Mouse (Mus musculus): Measurements from ENCODE around the gene Baz2a. TPM values are rescaled to one million over a fixed set of nuclear protein-coding genes. Genes with fewer than 3 reads are reported as not detected.
"Not testable (repeated sequence)": the region's sequence is repeated elsewhere in the genome, so short reads cannot be mapped to it uniquely, and the experiment has no call there.

Gene Baz2a
- total RNA-seq, 1 experiment from 2014 or later: 23.1 TPM

DNA sequence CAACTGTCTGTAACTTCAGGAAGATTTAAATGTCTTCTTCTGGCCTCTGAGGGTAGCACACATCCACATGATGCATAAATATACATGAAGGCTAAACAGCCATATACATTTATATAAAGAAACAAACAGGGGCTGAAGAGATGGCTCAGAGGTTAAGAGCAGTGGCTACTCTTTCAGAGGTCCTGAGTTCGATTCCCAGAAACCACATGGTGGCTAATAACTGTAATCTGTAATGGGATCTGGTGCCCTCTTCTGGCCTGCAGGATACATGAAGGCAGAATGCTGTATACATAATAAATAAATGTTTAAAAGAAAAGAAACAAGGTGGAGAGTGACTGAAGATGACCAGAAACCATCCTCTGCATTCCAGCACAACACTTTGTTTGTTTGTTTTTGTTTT is 10.9 kb upstream of the Baz2a start:
- ATAC-seq (replicated peaks; ENCODE audit: low read depth, poor library complexity, severe bottlenecking): no peak

DNA sequence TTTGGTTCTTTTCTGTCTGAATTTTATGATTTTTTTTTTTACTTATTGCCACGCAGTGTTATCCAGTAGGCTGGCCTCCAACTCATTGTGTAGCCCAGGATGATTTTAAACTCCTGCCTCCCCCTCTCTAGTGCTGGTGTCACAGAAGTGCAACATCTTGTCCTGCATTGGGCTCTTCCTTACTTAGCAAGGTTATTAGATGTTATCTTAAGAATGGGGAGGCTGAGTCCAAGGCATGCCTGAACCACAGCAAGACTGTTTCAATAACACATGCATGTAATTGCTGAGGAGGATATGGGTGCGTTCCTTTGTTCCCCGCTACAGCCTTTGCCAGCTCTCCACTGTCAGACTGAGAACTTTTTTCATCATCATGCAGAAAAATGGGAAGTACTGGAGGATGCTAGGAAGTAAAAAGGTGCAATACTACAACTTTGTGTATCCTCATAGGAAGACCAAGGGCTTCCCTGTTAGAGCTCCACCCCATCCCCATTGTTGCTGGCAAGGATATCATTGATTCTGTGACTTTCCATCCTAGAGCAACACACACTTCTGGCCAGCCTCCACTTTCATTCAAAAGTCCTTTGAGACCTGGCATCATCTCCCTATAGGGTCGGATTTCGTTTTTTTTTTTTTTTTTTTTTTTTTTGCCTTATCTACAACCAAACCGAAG is 9.4 kb upstream of the Baz2a start:
- ATAC-seq (replicated peaks; ENCODE audit: low read depth, poor library complexity, severe bottlenecking): 0 out of 2 replicates have a peak, but pooled peaks have one; percentile 4

DNA sequence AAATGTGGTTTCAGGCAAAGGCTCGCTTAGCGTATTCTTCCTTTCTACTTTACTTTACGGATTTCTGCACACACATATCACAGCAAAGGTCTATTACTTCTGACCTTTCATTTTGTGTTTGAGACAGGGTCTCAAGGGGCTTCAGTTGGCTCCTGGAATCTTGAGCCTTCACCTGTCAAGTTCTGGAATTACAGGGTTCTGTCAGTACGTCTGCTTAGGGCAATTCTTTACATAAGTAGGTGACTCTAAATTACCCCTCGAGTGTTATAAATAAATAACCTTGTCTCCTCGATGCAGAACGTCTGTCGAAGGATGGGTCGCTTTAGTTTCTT is 8.9 kb upstream of the Baz2a start:
- no peak for ATAC-seq (replicated peaks; ENCODE audit: low read depth, poor library complexity, severe bottlenecking)

DNA sequence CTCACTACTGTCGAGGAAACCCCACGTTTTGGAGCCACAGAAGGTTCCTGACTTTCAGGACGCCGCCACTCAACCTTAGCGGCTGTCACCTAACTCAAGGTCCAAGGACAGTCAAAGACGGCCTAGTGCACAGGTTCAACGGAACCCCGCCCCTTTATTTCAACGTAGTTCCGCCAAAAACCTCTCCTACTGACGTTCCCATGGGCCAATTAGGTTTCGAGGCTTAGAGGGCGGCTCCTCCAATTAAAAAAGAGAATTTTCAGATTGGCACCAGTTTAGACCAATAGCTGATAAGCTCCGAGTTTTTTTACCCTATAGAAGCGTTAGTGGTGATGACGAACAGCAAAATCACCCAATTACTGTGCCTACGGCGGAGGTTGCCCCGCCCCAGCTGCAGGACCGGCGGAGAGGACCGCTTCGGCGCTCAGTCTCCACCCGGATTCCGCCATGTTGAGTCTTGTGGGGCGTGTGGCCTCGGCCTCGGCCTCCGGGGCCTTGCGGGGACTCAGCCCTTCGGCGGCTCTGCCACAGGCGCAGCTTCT is 8.4 kb upstream of the Baz2a start, which contains the start of gene Atp5b:
Gene Atp5b (plus strand): TSS at position 394 of the 542 bp plus-strand sequence.
- peak; percentile 94 for ATAC-seq (replicated peaks; ENCODE audit: low read depth, poor library complexity, severe bottlenecking)

DNA sequence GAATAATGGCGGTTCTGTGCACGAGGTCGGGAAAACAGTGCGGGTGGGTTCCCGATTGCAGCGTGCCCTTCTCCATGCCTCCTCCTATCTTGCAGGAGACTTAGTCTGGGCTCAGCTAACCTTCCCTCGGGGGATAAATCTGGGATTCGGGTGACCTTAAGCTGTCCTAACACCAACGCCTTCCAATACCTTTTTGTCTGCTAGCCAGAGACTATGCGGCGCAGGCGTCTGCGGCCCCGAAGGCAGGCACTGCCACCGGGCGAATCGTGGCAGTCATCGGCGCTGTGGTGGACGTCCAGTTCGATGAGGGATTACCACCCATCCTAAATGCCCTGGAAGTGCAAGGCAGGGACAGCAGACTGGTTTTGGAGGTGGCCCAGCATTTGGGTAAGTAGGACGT is 7.7 kb upstream of the Baz2a start:
- no peak for ATAC-seq (replicated peaks; ENCODE audit: low read depth, poor library complexity, severe bottlenecking)

DNA sequence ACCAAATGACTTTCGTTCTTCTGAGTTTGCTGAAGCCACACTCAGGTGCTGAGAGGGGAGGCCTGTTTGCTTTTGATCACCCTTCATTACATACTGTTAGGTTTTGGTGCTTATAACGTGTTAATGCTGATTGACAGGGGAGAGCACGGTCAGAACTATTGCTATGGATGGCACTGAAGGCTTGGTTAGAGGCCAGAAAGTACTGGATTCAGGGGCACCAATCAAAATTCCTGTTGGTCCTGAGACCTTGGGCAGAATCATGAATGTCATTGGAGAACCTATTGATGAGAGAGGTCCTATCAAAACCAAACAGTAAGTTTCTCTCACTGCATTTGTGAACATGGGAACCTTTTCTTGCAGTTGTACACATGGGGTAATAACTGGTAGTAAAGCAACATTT is 7.2 kb upstream of the Baz2a start:
- ATAC-seq (replicated peaks; ENCODE audit: low read depth, poor library complexity, severe bottlenecking): no peak

DNA sequence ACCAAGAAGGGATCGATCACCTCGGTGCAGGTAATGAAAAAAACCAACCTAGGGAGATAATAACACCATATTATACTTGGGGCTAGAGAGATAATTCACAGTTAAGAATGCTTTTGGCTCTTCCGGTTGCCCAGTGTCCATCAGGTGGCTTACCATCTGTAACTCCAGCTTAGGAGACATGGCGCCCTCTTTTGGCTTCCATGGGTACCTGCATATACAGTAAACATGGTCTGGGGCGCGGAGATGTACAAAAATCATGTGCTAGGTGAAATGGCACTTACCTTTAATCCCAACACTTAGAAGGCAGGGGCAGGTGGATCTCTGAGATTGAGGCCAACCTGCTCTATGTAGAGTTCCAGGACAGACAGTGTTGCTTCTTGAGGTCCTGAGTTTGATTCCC is 5.0 kb upstream of the Baz2a start:
- no peak for ATAC-seq (replicated peaks; ENCODE audit: low read depth, poor library complexity, severe bottlenecking)

DNA sequence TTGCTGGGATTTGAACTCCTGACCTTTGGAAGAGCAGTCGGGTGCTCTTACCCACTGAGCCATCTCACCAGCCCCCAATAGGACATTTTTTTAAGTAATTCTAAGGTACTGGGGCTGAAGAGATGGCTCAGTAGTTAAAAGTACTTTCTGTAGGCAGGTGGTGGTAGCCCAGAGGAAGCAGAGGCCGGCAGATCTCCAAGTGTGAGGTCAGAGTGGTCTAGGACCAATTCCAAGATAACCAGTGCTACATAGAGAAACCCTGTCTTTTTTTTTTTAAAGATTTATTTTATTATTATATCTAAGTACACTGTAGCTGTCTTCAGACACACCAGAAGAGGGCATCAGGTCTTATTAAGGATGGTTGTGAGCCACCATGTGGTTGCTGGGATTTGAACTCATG is 4.2 kb upstream of the Baz2a start:
- not testable (repeated sequence) for ATAC-seq (replicated peaks; ENCODE audit: low read depth, poor library complexity, severe bottlenecking)

DNA sequence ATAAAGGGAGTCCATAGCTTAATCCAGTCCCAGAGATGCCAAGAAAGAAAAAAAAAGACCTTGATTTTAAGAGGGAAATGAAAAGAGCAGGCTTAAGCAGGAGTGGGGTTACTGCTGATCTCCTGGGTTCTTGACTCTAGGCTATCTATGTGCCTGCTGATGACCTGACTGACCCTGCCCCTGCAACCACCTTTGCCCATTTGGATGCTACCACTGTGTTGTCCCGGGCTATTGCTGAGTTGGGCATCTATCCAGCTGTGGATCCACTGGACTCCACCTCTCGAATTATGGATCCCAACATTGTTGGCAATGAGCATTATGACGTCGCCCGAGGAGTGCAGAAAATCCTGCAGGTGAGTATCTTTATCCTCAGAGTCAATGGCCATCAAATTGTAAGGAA is 3.2 kb upstream of the Baz2a start:
- ATAC-seq (replicated peaks; ENCODE audit: low read depth, poor library complexity, severe bottlenecking): no peak

DNA sequence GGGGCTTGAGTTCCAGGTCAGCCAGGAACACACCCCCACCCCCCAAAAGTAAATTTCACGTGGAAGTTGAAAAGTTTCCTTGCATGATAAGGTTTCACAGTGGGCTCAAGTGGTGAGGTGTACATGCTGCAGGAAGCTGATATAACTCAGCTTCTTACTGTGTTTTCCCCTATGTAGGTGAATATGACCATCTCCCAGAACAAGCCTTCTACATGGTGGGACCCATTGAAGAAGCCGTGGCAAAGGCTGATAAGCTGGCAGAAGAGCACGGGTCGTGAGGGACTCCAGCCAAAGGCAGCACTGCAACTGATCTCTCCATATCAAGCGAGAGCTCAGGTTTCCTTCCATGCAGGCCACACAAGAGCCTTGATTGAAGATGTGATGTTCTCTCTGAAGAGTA is 1.5 kb upstream of the Baz2a start:
- ATAC-seq (replicated peaks; ENCODE audit: low read depth, poor library complexity, severe bottlenecking): no peak

DNA sequence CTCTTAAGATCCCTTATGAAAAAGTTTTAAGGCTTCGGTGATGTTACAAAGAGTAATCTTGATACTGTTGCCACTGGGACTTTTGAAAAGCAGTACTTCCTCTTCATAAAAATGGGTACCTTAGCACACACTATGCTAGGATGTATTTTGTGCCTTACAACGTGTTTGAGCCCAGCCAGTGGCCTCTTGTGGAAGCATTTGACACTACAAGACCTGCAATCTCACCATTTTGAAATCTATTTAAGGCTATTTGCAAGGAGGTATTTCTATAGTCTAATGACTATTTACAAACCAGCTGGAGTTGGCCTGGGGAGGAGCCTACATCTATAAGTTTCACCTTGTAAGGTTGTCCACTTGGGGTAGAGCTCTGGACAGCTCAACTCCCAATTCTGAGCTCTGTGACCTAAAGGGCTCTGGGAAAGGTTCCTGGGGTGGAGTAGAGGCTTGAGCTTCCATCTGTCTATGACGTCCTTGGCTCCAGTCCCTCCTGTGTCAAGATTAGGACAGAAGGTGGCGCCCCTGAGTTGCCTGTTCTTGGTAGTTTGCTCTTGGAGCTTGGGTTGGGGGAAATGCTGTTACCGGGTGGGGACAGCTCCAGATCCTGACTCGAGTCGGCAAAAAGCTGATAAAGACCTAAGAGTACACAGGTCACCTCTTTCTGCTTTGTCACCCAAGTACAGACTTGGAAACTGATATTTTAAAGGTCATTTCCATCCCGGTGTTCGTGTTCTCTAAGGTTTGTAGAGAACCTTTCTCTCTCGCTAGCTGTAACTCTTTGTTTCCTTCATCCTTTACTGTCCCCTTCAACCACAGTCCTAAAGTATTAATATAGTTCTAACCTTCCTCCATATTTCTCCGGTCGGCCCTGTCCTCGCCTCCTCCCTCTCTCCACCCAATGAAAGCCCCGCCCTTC is 470 bp upstream of the Baz2a start:
- ATAC-seq (replicated peaks; ENCODE audit: low read depth, poor library complexity, severe bottlenecking): peak; percentile 46

DNA sequence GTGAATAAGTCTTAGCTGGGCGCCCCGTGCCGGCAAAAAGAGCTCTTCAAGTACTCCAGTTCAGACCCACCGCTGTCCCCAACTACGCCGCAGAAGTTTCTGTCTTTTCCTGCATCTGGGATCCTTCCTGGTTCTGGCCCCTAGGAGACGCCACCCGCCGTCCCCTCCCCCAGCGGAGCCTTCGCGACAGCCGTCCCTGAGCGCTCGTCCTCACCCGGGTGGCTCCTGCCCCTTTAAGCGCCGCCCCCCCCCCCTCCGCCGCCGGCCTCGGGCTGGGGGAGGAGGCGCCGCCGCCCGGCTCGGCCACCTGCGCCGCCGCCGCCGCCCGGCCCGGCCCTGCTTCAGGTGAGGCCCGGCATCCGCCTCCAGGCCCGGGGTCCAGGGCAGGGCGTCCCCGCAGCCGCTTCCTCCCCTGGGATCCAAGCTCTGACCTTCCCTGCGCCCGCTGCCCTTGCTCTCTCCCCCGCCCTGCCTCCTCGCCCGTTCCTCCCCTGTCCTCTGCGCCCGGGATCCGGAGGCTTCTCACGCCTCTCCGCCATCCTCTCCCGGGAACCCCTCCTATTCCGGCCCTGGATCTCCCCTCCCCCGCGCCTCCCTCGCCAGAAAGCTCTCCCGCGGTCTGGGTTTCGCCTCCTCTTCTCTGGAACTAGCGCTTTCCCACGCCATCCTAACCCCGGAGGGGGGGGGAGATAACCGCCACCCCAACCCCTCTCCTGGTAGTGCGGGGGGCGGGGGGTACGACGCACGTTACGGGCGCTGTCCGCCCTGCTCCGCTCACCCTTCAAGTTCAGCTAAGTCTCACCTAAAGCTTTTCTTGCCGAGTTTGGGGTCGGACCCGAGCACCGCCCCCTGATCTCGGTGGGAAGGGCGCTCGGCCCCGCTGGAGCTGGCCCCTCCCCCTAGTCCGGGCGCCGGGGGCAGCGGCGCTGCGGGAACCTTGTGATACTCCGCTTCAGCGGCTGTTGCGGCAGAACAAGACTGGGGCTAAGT is 1.4 kb downstream of the Baz2a start:
- ATAC-seq (replicated peaks; ENCODE audit: low read depth, poor library complexity, severe bottlenecking): peak; percentile 8; the same call in 1 of the 2 replicates

DNA sequence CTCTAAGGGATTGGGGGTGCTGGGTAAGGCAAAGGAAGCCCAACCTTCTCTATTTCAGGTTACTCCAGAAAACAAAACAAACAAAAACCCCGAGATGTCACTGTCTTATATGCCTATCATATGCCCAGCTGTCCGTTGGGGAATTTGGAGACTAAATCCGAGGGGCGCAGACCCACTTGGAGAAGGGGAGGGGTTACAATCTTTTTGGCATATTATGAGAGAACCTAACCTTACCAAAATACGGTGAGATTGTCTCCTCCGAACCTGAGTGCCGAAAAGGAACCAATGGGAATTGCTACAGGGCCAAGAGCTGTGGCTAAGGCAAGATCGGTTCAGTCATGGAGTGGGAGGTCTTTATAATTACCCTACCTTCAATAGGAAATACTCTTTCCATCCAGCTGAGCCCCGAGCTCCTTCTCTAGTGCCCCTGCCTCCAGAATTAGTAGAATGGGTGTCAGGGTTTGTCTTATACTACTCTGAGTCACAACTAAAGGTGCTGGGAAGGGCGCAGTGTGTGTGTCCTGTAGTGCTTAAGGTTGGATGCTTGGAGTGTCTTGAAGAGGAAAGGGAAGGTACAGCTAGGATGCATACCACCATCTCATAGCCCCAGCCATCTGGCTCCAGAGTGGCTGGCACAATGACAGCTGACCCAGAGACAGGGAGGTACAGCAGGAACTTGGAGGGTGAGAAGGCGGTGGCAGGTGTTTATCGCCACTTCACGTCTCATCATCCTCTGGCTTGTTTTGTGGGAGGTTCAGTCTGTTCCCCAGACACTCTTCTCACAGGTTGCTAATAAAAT is 2.3 kb downstream of the Baz2a start:
- no peak for ATAC-seq (replicated peaks; ENCODE audit: low read depth, poor library complexity, severe bottlenecking)

DNA sequence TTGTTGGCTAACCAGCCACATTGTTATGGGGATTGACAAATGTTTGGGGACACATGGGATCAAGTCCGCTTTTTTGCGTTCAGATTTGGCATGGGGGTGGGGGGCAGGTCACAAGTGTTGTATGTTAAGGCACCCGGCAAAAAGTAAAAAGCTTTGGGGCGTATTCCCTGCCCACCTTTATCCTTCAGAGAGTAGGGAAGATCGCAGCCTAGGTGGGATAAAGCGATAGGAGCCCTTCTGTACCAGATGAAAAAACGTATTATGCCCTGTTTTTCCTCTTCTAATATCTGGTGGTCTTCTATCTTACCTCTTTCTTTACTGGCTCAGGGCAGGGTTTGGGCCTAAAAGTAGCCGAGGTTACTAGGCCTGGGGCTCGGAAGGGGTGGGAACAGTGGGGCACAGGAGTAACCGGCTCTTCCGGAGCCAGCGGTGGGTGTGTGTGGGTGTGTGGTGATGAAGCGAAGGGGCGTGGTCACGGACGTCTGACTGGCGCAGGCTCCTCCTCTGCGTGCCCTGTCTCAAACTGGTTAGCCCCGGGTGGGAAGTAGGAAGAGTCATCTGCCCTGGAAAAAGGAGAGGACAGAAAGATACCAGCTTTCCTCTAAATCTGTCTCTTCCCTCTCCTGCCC is 3.1 kb downstream of the Baz2a start:
- ATAC-seq (replicated peaks; ENCODE audit: low read depth, poor library complexity, severe bottlenecking): peak; percentile 59

DNA sequence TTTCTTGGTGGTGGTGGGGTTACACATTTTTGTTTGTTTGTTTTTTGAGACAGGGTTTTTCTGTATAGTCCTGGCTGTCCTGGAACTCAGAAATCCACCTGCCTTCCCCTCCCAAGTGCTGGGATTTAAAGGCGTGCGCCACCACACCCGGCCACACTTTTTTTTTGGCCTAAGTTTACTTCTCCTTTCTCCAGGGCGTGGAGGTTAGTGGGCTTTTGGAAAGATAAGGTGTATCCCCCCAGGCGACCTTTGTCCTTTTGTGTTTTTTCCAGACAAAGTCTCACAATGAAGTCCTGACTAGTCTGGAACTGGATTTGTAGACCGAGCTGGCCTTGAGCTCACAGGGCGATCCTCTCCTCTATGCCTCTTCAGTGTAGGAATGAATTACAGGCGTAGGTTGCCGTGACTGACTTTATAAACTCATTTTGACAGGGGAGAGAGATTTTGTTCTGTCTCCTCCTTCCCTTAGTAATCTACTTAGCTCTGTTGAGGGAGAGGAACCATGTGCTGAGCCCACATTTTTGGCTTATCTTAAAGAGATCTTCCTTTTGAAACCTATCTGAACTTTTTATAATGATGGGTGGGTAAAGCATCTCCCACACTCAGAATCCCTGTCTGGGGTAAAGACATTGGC is 3.7 kb downstream of the Baz2a start:
- no peak for ATAC-seq (replicated peaks; ENCODE audit: low read depth, poor library complexity, severe bottlenecking)

DNA sequence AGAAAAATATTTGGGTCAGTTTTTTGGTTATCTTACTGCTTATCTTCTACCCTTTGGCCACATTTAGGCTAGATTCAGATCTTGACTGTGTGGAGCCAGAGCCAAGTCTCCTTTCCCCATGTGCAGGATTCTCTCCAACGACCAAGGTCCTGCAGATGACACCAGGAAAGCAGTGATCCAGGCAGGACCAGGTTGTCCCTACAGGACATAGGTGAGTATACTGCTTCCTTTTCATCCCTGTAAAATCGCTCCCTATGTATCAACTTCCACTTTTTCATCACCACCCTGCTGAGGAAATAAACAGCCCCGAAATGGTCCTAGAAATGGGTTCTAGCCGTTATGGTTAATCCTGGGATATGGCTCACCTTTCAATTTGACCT is 4.9 kb downstream of the Baz2a start:
- no peak for ATAC-seq (replicated peaks; ENCODE audit: low read depth, poor library complexity, severe bottlenecking)

DNA sequence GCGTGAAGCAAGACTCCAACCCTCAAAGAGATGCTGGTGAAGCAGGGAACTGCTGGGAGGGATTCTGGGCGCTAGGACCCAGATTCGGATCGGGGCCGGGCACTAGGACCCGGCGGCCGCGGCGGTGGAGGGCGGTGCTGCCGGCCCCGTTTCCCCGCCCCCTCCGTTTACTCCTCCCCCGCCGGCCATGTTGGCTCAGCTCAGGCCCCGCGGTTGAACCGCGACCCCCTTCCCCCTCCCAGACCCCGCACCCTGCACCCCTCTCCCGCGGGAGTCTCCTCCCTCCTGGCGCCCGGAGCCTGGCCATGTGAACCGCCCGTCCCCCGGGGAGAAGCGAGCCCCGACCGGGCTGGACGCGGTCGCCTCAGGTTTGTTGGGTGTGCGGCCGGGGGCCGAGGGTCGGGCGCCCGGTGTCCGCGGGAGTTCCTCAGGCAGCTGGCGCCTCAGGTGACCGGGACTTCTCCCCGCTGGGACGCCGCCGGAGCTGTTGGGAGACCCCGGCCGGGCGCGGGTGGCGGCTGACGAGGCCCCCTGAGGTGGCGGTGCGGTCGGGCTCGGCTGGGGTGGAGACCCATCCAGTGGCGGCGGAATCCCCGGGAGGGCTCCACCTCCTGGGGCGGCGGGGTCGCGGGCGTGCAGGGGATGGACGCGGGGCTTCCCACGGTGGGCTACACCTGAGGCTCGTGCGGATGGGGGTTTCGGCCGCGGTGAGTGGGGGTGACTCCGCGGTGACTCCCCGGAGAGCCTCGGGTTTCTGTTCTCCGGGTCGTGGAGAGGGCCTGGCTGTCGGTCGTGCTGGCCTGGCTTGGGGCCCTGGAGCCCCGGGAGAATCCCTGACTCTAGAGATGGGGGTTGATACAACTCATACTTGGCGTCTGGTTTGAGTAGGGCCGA is 5.6 kb downstream of the Baz2a start:
- peak; percentile 36 for ATAC-seq (replicated peaks; ENCODE audit: low read depth, poor library complexity, severe bottlenecking)

Data from common myeloid progenitor, adult 5-6 weeks (primary cell).